Mouse (Mus musculus) kidney, adult 11 months (tissue): ENCODE data around the gene Pakap.

ENCODE experiments used
- DNase-seq: peaks from one replicate; pipeline ENCODE4 v3.0.0; 2022

Gene Pakap

DNA sequence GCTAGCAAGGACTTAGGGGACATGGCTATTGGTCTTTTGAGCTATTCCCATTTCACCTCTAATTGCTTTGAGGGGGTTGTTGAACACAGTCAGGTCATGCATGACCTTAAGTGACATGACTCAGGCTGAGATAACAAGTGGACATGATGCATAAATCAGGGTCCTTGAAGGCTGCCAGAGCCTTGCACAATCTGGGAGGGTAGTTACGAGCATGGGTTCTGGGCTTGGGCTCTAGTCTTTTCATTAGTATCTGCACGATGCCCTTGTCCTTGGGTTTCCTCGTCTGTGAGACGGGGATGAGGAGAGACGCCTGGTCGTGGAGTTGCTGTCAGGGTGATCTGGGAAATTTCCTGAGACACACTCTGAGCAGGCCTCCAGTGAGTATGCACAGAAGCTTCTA is 6.7 kb downstream of the Pakap start:
- DNase-seq = no peak

DNA sequence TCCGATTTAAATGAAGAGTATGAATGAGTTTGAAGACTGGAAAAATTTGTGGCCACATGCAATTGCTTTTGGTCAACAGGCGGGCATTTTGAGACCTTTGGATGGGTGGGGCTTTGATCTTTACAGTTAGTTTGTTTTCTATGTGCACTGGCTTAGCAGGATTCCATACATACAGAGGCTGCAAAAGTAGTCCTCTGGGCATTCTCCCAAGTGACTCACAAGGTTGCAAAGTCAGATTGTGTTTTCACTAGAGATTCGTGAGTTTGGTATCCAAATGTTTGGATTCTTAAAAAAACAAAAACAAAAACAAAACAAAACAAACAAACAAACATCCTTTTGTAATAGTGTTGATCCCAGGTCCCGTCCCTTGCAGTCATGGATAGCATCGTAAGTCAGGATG is 7.7 kb downstream of the Pakap start:
- no peak for DNase-seq

DNA sequence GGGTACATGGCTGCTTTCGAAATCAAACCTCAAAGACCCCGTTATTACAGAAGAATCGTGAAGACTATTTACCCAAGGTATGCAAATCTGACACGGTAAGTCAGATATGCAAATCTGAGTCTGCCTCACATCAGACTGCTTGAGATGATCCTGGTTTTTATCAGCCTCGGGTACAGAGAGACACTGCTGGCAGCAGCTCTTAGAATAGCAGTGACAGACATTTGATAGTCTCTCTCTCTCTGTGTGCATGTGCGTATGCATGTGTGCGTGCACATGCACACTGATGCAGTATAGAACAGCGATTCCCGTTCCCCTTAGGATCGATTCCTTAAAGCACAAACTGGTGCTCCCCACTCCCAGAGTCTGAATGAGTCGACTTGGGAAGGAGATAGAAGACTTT is 8.1 kb downstream of the Pakap start:
- DNase-seq = no peak

DNA sequence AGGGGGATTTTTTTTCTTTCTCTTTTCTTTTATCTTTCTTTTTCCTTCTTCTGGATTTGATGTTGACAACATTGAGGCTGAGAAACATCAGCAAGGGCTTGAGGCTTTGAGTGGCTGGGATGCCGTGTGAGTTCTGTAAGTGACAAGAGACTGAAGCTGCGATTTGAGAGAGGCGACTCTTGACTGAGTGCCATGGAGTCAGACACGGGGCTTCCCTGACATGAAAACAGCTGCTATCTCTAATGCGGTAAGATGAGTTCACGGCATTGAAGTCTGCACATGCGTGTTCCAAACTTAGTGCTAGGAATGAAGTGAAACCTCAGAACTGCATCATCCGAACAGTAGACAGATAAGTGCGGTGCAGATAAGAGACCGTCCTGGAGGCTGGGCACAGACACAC is 11.7 kb downstream of the Pakap start:
- DNase-seq = no peak

DNA sequence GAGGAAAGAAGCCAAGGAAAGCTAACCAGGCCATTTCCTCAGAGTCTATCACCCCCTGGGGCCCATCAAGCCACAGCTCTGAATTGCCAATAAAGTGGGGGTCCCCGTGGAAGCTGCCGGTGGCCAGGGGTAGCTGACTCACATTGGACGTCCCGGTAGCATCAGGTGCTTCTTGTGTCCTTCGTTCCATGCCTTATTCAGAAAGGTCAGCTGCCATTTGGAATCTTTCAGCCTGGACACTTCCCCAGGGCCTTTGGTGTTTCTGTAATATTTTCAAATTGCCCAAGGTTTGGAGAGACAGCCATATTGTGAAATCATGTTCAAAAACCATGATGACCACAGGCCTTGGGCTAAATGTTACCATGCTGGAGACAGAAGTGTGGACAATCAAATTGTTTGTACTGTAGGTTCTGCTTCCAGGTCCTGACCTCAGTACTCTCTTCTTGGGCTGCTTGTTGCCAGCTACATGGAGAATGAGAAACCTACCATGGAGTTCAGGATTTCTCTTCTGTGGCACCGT is 17.4 kb downstream of the Pakap start:
- no peak for DNase-seq

DNA sequence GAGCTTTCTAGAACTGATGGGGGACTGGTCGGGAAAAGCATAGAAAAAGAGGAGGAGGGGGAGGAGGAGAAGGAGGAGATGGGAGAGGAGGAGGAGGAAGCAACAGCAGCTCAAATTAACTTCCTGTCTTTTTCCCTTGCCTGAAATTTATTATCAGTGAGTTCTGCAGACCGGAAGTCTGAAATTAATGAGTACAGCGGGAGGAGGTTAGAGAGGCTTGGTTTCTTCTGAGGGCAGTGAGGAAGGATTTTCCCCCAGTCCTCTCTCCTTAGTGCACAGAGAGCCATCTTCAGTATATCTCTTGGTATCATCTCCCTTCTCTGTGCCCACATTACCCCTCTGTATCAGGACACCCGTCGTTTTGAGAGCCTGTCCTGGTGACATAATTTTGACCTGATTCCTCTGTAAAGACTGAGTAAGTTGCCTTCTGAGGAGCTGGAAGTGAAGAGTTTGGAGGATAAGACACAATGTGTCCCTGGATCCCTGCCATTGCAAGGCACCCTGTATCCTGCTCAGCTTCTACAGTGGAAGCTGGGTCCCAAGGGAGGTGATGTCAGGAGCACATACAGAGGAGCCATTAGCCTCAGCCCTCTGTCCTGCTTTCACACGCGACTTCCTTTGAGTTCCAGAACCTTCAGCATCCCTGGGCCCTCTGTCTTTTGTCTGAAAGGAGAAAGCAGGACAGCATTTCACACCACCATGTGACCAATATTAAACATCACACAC is 19.1 kb downstream of the Pakap start:
- DNase-seq = no peak

DNA sequence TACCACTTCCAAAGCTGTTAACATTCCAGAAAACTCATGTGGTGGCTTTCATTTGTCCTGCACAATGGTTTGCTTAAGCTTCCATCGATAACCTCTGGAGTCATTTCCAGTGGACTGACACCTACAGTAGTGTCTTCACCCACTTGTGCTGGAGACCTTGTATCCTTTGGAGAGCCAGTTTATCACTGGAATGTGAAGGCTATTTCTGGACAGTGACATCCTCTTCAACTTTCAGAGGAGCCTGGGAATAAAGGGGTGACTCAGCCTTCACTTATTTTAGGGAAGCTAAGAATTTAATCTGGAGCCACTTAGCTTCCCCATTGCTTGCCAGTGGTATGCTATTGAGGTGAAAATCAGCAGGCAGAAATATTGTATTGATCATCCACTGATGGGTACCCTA is 20.4 kb downstream of the Pakap start:
- no peak for DNase-seq

DNA sequence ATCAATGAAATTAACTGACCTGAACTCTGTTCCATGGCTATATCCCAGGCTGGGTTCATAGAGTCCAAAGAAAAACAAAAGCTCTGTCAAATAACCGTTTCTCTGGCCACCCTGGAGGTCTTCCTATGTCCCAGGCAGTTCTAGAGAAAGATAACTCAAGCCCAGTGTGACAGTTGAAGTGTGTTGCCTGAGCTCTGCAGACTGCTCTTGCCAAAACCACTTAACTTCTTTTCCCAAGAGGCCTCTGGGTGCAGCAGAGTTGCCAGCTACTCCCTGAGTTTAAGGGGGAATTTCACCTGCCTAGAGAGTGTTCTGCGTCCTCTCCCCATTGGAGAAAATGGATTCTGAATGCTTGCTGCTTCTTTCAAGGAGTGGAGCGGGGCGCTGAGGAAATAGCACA is 24.8 kb downstream of the Pakap start:
- DNase-seq = no peak

DNA sequence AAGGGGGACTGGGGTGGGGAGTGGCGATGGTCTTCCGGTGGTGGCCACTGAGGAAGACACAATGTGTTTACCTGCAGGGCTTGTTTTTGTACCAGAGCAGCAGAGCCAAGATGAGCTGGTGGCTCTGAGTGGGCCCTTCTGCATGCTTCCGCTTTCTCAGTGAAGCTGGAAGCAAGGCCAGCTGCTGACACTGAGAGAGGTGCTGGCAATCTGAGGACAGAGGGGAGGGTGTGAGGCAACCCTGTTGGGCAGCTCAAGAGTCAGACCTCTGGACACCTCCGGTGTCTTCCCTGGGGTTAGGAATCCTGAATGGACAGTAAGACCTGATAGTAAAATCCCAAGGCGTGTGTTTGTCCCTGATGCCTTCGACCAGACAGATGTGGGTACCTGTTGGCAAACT is 32.0 kb downstream of the Pakap start:
- no peak for DNase-seq

DNA sequence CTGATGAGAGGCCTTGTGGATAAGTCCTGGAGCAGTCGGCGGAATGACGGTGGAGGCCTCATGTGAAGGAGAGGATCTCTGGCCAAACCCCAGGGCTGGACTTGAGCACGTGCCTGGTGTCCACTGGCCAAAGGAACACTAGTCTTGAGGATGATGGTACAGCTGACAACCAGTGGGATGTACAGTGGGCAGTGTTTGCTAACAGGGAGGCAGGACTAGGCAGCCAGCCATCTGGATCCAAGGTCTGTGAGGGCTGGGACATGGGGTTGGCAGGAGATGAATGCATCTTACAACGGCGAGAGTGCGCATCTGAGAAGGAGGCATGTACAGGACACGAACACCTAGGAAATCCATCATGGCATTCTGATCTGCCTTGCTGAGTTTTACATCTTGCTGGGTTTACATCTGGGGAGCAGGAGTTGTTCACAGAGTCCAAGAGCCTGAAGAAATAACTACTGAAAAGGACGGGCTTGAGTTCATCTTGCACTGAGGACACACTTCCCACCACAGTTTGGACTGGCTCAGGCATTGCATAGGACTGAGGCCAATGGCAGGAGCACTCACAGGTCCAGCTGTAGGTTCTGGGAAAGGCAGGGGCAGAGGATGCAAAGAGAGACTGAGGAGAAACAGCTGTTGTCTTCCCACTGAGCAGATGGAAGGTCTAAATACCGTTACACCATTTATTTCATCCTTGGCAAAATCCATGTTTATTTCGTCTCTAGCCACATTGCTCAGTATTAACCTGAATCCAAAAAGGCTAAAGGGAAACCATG is 32.9 kb downstream of the Pakap start:
- DNase-seq = no peak

DNA sequence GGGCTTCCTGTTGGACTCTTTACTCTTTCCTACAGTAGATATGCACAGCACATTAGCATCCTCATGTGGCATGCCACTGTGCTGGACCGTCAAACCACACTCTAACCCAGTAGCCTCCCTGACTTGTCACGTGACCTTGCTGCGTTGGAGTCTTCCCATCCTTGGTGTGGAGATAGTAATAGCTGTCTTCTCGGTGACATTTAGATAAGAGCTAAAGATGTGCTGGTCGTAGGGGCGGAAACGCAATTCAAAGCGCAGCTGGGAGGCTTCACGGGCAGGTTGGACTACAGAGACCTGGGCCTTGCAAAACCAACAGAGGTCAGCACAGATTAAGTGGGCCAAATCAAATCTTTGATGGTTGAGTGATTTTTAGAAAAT is 33.5 kb downstream of the Pakap start:
- no peak for DNase-seq

DNA sequence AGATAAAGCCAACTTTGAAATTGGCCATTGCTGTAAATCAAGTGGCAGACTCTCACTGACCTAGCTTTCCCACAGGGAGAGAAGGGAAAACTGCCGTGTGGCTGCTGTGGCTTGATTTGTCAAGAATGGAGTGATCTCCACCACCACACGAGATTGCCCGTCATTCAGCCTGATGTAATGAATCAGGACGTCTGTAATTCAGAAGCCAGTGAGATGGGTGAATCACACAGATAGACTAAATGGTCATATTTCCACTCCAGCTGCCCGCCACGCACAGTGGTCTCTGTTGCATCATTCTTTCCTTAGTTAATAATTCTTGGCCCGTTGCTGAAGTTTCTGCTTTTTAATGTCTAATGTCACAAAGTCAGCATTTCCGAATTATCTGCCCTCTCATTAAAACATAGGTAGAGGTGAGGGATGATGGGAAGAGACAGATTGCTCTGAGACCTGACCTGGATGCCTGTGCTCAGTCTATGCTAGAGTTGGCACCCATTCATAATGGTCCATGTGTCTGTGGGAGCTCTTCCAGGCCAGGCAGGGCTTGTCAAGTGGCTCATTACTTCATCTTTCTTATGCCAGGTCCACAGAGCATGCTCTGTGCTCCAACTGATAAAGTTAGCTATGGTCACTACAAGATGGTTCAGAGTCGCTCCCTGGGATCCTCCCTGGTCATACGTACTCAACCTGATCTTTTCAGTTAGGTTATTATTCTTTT is 34.1 kb downstream of the Pakap start:
- DNase-seq = no peak

DNA sequence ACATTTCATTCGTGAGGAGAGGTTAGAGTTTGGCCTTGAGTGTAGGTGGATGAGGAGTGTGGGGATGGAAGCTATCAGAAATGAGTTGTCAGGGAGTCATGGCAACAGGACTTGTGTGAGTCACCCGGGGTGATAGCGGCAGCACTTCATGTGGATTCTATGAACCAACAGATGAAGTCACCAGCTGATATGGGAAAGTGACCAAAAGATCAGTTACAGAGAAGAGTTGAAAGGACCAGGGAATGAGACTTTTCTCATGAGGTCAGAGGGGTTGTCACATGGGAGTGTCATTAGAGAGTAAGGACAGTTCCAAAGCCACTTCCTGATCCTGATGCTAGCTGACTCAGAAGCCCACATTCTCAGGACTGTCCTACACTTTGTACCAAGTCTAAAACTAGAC is 38.3 kb downstream of the Pakap start:
- DNase-seq = no peak

DNA sequence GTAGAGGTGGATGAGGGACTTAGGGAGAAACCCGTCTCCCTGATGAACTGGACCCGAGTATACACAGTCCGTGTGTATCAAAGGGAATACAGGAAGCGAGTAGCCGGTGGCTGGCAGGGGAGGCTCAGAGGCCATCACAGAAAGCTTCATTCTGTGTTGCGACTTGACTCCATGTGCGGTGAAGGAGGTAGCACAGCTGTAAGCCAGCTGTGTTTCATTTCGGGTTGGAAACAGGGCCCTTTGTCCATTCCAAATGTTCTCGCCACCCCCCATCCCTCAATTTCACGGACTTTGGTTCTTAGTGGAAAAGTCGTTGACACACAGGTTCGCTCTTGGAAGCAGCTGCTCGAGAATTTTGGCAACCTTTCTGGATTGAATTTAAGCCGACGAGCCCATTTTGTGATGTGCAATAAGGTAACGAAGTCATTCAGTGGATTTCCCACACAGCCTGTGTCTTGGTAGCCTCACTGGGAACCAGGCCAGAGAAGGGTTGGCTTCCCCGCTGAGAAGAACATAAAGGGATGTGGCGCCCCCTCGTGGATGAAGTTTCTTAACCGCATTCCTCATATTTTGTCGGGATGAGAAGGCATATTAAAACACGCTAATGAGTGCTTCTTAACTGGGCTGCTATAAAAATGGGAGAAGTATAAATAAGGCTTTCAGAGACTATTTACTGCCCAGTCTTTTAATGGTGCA is 39.4 kb downstream of the Pakap start:
- DNase-seq = peak; percentile 56

DNA sequence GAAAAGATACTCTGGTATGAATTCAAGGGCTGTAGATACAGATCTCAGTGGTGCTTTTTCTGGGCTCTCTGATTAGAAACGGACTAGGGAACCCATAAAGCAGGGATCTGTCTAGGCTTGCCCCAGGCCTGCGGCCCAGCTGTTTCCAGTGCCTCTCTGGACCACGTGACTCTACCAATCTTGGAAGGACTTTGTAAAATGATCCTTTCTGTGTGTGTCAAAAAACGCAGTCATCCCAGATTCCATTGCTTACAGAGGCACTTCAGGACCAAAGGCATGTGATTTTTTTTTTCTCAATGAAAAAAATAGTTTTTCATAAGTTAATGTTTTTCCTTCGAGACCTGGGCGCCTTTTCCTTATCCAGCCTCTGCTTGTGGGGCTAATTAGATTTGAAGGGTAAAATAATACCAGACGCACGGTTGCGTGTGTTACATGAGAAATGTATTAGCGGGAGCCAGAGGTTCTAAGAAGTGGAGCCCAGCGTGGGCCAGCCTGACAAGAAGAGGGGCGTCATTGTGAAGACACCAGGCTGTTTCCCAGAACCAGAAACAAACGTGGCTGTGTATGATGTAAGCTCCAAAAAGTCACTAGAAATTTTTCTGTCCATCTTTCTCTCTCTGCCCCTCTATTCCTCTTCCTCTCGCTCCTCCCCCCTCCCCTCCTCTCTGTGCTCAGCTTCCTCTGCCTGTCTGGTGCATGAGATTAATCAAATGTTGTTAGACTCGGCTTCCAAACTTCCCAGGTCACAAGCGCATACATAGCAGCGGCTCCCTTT is 43.5 kb downstream of the Pakap start:
- no peak for DNase-seq

DNA sequence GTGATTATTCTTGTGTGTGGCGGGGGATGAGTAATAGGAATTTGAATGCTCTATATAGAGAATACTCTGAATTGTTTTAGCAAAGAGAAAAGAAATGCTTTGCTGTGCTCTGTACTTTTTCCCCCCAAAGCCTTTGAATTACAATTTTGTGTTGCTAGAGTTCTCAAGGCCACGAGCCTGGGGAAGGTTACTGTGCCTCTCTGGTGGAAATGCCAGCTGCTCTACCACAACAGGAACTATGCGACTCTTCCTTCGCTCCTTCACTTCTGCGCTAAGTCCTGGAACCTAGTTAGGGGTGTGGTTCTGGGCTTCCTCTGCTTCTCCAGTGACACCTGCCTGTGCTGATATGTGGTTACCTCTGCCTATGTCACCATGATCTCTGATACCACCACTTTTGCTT is 44.7 kb downstream of the Pakap start:
- no peak for DNase-seq

DNA sequence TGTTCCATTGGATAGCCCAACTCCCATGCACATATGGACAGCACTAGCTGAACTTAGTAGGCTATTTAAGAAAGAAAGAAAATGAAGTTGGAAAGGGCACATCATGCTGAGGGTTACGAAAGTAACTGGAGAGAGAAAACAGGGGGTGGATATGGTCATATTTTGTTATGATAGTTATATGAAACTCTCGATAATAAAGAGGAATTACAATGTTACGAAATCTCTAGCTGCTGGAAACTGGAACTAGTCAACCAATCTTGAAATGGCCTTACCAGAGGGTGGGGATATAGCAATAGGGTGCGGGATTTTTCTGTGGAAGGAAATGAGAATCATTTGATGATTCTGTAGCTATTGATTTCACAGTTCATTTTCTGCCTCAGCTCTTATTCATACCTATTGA is 46.7 kb downstream of the Pakap start:
- no peak for DNase-seq

DNA sequence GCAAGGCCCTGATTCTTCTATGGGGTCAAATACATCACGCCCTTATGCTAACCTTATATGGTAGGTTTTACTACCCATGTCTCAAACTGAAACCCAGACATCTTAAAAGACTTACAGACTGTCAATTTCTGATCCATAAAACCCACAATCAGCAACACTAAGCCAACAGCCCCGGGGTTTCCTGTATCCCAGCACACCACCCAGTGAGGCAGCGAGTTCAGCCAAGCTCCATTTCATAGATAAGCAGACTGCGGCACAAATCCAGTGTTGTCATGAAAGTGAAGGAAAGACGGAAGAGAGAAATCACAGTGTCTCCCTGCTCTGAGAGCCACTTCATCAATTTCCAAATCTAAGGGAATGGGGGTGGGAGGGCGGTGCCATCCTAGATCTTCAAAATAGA is 50.8 kb downstream of the Pakap start:
- no peak for DNase-seq

DNA sequence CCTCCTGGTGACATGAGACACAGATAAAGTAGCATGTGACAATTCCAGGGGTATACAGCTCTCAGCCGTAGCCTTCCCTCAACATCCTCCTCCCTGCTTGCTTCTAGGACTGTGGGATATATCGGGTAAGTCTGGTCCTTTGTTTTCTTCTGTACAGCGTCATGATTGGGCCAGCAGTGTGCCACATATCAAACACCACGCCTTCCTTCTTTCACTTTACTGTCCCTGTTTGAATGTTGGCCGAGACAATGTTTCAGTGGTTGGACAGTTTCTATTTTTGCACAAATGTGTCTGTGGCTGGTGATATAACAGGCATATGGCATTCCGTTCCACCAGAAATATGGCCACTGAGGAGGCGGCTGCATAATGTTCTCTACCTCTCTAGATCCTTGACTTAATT is 54.8 kb downstream of the Pakap start:
- DNase-seq = no peak

DNA sequence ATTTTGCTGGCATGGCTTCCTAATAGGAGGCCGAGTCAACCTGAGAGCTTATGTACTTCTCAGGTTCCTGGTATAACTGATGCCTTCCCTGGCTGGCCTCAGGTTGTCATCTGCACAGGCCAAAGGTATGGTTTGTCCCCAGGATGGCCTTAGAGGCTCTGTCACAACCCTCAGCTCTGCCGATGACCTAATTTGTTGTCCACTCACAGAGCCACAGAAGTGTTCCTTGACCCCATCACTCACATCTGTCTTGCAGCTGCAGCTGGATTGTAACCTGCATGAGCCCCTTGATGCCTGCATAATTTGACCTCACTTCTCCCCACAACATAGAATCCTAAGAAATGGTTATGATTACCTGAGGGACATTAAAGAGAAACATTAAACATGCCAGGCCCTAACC is 56.8 kb downstream of the Pakap start:
- DNase-seq = no peak

DNA sequence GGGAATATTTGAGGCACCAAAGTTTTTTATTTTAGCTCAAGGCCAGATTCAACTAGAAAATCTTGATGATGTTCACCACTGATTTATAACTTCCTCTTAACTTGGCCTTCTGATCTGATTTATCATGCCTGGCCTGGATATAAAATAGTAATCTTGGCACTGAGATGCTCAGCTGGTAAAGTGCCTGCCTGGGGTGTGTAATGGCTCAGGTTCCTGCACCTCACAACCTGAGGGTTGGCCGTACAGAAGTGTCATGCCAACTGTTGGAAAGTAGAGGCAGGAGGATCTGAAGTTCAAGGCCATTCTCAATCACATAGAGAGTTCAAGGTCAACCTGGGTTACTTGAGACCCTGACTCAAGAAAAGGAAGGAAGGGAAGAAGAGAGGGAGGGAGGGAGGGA is 57.3 kb downstream of the Pakap start:
- no peak for DNase-seq

DNA sequence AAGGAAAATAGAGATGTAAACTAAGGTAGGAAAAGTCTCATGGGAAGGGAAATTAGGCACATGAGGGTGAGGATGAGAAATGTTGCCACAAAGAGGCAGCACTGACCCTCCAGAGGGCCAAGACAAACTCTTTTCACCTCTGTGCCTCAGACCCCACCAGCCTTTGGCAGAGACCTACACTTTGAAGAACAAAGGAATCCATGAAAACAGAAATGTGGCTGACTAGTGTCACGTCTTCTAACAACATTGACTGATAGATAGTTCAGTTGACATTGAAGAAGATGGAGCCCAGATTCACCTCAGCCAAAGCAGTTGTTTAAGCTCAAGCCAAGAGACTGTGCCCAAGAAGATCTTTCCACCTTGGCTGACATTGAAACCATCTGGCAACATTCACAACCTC is 57.8 kb downstream of the Pakap start:
- no peak for DNase-seq

DNA sequence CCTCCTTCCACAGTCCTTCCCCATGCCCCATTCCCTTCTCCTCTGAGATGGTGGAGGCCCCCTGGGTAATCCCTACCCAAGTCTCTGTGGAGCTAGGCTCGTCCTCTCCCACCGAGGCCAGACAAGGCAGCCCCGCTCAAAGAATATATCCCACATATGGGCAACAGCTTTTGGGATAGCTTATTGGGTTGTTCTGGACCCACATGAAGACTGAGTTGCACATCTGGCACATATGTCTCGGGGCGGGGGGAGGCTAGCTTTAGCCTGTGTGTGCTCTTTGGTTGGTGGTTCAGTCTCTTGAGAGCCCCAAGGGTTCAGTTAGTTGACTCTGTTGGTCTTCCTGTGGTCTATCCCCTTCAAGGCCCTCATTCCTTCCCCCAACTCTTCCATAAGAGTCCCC is 58.9 kb downstream of the Pakap start:
- no peak for DNase-seq
